Mouse (Mus musculus) retina, postnatal 1 day (tissue): ENCODE data around the gene Lrrc41.
A peak's percentile ranks its signal among the peaks of the same experiment; 100 is the strongest.

Source experiments
- DNase-seq: peaks from one replicate; pipeline ENCODE4 v3.0.0-alpha.2; 2012

Lrrc41 gene

DNA sequence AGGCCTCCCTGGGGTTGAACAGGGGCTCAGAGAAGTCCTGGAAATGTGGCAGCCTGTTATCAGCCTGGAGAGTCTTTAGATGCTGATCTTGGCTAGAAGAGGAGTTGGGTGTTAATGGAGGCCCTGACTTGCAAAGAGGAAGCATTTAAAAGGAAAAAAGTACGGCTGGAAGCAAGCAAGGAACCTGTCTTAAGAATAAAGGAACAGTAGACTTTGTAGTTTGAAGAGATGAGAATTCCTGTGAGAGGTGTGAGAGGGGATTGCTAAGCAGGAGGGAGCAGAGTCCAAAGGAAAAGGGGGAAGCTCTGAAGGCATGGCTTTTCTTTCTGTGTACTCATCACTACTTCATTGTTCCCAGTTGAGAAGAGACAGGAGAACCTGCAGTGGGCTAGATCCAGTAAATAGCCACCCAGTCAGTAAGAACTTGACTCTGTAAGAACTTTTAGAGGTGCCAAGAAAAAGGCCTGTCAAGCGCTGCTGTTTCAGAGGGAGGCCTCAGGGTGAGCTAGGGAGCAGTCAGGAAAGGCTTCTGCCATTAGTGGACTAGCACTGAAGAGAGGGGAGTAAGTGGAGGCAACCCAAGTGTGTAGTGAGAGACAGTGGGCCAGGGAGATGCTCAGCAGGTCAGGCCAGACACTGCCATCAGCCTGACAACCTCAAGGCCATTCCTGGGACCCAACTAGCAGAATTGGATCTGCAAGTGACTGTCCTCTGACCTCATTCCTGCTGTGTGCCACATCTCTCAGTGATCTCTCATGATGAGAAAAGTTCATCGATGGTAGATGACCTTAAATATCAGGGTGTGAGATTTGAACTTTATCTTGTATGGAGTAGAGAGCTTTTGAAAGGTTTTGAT lies 2.4 kb downstream of the Lrrc41 start:
- DNase-seq = no peak

DNA sequence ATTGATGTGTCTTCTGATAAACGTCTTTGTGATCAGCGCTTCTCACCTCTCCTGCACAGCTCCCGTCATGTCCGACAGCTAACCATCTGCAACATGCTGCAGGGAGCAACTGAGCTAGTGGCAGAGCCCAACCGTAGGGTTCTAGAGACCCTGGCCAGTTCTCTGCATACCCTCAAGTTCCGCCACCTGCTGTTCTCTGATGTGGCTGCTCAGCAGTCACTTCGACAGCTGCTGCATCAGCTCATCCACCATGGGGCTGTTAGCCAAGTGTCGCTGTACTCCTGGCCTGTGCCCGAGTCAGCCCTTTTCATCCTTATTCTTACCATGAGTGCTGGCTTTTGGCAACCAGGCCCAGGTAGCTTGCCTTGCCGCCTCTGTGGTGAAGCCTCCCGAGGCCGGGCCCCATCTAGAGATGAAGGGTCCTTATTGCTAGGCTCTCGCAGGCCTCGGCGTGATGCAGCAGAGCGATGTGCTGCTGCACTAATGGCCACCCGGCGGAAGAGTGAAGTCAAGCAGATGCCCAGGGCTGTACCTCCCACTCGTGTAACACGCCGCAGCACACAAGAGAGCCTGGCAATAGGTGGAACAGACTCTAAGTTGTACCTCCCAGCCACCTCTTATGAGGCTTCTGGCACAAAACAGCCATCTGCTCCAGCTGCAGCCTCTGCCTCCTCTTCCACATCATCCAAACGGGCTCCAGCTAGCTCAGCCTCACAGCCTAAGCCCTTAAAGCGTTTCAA lies 13.6 kb downstream of the Lrrc41 start:
- no peak for DNase-seq

DNA sequence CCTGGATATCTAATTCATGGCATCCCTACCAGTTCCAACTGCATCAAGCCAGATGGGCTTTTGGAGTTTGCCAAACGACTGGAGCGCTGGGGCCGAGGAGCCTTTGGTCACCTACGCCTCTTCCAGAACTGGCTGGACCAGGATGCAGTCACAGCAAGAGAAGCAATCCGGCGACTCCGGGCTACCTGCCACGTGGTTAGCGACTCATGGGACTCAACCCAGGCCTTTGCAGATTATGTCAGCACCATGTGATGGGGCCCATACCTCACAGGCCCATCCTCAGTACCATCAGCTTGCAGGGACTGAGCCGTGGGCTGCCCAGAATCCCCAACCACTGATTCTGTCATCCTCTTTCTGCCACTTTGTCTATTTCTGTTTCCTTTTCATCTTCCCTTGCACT lies 21.2 kb downstream of the Lrrc41 start:
- no peak for DNase-seq

DNA sequence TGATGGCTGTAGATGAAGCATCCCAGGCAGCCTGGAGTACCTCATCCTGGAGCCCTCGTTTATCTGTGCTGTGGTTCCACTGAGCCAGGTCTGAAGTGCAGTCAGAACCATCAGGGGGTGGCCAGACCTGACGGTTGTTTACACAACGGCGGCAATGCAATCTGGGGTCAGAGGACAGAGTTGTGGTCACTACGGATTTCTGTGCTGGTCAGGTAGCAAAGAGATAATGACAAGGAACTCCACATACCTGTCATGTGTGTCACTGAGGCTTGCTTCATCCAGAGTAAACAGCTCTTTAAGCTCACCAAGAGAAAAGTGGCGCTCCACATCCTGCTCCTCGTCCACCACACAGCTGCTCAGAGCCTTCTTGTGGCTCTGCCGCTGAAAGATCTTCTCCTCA lies 22.1 kb downstream of the Lrrc41 start:
- DNase-seq = no peak

DNA sequence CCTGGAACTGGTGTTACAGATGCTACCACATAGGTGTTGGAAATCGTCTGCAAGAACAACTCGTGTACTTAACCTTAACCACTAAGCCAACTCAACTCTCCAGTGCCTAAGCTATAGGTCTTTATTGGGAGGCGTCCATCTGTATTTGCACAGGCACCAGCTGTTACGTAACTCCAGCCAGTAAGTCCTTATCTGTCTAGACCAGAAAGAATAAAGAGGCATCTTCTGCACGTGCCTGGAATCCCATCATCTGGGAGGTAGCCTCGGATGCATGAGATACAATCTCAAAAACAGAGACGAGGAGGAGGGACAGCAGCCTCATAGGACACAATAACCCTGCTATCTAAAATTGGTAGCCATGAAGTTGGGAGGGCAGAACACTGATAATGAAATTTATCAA lies 25.9 kb downstream of the Lrrc41 start:
- no peak for DNase-seq

DNA sequence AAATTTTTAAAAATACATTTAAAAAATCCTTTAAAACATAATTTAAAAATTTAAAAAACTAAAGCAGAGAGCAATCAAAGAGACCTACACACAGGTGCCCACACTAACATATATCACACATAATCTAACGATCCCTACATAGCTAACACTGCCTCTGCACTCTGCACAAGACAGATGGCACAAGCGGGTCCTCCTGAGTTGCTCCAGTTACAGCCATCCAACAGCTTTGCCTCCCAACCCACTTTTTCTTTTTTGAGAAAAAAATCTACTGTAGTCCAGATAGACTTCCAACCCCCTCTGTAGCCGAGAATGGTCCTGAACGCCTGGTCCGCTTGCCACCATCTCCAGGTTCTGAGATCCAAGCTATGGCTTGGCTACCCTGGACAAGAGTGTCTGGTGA lies 30.2 kb downstream of the Lrrc41 start:
- no peak for DNase-seq

DNA sequence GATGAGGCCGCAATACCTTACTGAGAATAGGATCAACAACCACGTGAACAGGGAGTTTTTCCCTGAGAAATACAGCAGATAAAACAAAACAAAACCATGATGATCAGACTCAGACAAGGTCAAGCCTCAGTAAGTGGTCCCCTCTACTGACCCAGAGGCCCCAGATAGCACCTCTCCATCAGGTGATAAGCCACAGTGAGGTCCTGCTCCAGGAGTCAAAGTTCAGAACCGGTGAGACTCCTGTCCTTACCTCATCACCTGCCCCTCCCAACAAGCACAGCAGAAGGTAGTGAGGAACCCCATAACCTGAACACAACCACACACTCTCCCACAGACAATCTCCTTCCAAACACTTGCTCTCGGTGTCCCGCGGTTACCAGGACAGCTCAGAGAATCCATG lies 35.6 kb downstream of the Lrrc41 start:
- no peak for DNase-seq

DNA sequence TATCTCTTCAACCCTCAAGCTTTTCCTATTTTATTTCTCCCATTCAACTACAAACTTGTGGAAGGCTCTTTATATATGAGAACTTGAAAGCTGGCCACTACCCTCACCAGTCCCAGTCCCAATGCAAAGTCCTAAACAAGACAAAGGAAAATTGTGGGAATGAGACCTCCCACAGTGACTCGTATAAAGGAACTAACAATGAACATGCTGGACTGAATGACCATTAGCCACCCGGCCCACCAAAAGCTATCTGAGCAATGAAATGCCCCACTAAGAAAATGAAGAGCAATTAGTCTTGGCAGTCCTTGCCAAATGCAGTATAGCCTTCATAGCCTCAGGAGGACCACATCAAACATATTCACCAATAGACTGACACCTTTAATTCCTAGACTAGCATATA lies 36.4 kb downstream of the Lrrc41 start:
- DNase-seq = peak; percentile 86

DNA sequence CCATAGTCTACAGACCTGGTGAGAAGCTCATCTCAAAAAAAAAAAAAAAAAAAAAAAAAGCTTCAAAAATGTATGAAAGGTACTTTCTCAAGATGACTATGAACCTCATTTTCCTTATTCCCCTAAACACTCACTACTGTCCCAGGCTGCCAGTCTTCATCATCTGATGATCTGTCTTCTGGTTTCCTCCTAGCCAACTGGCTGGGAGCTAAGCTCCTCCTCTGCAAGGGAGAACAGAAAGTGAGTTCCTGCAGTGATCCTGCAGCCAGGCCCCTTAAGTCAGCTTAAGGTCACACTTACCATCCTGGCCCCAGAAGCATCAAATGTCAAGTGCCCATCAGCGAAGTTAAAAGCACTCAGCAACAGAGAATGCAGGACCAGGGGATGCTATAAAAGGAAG lies 47.7 kb downstream of the Lrrc41 start:
- no peak for DNase-seq

DNA sequence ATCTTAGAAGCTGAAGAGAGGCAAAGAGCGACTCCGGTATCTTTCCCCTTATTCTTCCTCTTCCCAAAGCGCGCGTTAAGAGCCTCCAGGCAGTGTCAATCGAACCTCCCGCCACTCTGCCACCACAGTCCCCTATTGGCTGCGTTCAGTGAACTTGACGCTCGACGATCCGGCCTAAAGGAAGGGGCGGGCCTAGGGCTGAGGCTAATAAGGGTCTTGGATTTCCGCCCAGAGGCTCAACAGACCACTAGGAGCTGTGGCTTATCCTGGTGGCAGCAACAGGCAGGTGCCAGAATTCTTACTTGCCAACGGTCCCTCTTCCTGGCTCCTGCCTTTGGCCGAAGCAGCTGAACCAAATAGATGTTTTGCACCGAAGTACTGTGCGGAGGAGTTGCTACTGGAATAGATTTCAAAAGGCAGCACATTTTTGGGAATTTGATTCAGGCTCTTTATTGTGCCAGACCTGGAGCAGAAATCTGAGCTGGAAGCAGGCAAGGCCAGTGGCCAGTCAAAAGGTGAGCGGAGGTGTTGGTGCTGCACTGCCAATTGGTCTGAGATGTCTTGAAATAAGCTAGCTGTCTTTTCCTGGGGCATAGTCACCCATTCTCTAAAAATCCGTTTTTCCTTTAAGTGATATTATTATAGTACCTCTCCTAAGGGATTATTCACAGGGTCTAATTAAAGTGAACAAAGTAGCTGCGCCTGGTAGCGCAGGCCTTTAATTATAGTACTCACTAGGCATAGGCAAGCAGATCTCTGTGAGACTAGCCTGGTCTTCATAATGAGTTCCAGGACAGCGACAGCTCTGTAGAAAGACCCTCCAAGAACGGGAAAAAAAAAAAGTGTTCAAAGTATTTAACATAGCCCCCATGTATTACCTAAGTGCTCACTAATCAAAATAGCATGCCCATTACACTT lies 48.8 kb downstream of the Lrrc41 start, which contains the start of the genes Rad54l and Pomgnt1:
Gene Rad54l, minus strand, starts transcription at position 89 of the 918 bp plus-strand sequence.
Gene Pomgnt1, plus strand, starts transcription at position 239 of the 918 bp plus-strand sequence.
- DNase-seq = peak; percentile 98

DNA sequence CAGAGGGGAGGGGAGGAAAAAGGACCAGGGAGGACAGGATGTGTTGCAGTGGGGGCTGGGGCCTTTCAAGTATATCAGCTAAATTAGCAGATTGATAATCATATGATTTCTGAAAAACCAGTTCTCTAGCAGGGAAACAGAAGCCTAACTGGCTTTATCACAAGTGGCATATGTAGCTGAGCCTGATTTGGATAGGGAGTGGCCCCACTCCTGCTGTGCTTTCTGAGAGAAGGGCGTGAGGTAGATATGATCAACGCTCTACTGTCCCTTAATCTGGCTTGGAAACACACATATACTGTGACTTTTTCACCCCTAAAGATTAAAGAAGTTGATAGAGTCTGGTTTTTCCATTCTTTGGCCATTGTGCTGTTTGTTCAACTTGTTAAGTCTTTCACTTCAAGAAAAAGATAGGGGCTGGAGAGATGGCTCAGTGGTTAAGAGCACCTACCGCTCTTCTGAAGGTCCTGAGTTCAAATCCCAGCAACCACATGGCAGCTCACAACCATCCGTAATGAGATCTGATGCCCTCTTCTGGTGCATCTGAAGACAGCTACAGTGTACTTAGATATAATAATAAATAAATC lies 50.8 kb downstream of the Lrrc41 start:
- DNase-seq = no peak

DNA sequence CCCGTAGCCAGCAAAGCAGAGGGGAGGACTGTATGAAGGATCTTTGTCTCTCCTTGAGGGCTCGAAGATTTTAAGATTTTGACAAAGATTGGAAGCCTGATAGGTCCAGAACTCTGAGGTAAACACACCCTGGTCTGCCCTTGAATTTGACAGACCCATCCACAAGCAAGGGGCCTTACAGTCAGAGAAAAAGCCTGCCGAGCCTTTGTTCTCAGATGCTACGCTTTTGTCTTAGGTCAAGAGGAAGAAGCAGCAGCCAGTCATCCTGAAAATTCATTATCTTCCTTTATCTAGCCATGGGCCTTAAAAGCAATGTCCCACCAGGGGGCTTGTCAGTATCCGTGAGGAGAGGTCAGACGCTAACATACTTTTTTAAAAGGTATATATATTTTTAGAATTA lies 52.9 kb downstream of the Lrrc41 start:
- DNase-seq = no peak

DNA sequence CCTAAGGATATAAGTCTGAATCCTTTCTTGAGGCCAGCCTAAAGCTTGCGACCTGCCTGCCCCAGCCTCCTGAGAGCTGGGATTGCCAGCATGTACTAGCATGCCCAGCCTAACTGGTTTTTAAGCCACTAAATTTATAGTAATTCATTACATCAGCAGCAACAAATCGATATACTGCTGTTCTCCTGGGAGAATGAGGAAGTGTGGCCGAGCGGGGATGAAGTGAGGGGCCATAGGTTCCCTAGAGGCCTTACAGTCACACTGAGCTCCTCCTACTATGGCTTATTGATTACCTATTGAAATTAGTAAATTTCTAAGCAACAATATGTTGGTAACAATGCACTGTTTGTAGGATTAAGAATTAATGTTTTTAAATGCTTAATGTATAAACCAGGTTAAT lies 58.1 kb downstream of the Lrrc41 start:
- no peak for DNase-seq

DNA sequence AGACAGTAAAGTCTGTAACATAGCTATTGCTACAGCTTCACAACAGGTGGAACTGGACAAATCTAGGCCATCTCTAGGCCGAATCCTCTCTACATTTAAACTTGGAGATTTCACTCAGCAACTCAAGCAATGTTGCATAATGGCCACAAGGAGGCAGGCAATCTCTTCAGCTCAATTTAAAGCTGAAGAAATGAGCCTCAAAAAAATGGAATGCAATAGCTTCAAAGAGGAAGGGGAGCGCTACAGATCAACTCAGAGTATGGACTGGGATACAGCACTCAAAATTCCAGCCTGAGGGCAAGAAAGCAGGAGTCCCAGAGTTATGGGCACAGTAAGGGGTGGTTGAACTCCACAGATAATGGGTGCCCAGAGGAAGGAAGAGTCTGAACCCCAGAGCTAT lies 59.9 kb downstream of the Lrrc41 start:
- peak; percentile 74 for DNase-seq

DNA sequence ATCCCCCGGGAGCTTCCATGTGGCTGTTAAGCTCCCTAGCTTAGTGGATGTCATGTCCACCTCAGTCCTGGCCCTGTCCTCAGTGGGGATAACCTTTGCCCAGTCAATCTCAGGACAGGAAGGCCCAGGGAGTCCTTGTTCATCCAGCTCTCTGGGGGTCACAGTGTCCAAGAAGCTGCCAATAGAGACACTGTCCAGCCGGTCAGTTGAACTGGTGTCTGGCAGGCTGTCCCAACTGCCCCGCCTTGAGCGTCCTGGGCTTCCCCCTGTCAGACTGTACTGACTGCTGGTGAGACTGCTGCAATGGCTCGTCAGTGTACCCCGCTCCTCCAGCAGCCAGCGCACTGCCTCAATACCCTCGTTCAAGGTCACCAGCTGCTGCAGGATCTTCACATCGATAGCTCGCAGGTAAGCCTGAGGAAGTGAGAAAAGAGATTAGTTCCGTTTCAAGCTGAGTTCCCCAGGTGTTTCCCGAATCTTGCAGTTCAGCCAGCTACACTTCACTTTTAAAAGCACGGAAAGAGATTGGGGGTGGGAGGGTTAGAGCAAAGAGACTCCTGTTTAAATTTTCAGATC lies 62.4 kb downstream of the Lrrc41 start:
- no peak for DNase-seq

DNA sequence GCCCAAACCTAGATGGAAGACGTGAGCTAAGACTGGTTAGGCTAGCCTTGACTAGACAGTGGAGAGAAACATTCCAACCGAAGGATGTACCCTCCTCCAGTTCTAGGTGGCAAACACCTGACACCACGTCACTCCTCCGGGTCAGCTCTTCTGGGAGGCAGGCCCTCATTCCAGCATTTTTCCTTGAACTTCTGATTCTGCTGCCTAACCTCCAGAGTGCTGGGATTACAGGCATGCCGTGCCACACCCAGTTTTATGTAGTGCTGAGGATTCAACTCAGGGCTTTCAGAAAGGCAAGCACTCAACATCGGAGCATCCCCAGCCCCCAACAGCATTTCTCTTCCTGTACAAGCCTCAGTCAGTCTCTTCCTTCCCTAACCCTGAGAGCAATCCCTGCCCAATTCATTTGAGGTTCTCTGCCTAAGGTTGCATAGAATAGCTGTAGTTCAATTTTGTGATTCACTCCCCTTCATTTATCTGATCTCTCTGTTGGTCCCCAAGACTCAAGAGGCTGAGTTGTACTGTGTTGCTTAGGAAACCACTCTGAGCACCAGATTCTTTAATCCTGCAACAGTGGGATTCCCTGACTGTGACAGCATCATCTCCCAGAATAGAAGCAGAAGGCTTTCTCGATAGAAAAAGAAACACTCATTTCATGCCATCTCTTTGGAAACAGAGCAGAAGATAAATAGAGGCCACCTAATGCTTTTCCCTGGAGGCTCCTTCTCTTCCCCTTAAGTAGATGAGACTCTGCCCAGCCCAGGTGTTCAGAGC lies 65.9 kb downstream of the Lrrc41 start:
- DNase-seq = no peak

DNA sequence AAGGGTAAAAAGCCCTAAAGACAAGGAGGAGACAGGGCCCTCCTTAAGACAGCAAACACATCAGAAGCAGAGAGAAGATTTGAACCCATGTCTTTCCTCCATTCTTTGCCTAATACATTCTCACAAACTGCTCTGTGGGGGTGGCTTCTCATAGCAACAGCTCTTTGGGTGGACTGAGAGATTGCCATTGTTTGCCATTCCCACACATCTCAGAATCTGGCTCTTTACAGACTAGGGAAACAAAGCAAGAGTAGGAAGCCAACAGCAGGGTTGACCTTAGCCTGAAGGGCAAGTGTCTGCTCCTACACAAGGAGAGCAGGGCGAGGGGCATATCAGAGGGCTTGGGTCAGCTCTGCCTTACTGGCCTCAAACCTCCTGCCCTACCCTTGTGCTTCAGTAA lies 66.7 kb downstream of the Lrrc41 start:
- DNase-seq = no peak

DNA sequence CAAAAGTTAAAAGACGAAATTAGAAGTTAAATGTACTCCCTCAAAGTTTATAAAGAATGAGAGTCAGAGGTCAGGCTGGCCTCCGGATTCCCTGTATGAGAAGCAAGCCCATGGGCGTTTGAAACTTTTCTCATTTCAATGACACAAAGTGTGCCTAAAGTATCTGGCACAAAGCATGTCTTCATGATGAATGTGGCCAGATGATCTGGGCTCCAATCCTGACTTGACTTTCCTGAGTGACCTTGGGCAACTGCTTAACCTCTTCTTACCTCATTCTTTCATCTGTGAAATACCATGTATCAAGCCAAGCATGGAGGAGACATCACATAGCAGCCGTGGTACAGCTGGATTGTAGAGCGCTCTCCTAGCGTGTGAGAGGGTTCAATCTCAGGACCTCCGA lies 67.2 kb downstream of the Lrrc41 start:
- DNase-seq = no peak

DNA sequence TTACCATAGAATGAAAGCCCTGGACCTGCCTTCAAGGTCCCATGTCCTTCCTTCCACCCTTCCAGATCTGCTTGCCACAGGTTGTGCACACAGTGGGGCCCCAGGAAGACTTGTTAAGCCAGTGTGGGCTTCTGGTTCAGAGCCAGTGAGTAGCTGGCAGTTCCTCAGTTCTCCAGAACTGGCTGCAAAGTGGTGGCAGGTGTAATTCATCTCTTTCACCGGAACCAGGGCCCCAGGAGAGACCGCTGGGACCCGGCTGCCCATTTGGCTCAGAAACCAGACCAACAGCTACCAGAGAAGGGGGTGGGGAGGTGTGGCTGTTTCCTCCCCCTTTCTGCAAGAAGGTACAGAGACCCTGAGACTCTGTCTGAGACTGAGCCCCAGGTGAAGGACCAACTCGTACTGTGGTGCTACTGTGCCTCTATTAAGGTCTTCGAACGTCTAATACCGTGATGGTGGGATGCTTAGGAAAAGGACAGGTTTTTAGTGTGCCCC lies 68.3 kb downstream of the Lrrc41 start:
- DNase-seq = no peak

DNA sequence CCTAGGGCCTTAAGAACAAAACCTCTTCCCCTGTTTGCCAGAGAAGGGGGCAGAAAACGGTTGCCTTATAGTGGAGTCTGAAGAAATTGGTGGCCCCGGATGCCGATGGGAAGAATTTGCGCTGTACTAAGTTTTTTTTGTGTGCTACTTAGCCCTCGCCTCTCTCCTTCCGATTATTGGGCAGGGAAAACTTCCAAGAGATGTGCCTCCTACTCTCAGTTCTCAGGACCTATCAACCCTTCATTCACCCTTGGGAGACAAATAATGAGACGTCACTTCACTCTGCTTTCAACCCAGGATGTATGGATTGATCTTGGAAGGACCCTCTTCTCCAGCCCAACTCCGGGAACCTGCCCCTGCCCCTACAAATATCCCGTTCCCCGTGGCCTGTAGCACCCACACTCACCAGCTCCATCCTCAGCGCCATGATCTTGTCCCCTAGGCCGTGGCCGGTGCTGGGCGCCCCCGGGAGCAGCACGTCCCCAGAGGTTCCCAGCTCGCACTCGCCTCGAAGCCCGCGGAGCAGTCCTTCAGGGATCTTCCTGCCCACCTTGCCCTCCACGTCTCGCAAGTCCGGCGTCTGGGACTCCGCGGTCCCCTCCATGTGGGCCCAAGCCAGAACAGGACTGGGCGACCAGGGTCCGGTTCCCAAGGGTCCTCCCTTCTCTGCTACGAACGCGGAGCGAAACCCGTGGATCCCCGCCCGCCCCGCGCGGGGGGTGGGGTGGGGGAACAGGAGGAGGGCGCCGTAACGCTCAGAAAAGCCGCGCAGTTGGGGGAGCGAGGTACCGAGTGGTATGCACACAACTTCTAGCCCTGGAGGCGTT lies 69.0 kb downstream of the Lrrc41 start:
- peak; percentile 80 for DNase-seq
